Mouse (Mus musculus) forebrain, postnatal 0 days (tissue): ENCODE measurements around the gene Cux1. TPM values are rescaled to one million over a fixed set of nuclear protein-coding genes. Genes with fewer than 3 reads are reported as not detected.

Experiments
- ATAC-seq: fragments of 200-750 bp; cut with Nextera tagmentation; 2 replicates; pipeline ENCODE4 v1.8.0; 2017; ENCODE audit warnings: mild to moderate bottlenecking, moderate library complexity
- DNase-seq: peaks from one replicate; pipeline ENCODE4 v3.0.0-alpha.2; 2015
- H3K27ac ChIP-seq: fragments of 300-500 bp; sonication (generic); 2 replicates; pipeline ENCODE4 v1.5.1; 2014; ENCODE audit warnings: low read depth, mild to moderate bottlenecking, antibody characterized with exemption, low read length, moderate library complexity, mixed read lengths
- H3K27me3 ChIP-seq: fragments of 300-500 bp; sonication (generic); 2 replicates; pipeline ENCODE4 v1.6.1; 2014; ENCODE audit warnings: mild to moderate bottlenecking, low read length, mixed read lengths; ENCODE audit not compliant: insufficient read depth
- H3K36me3 ChIP-seq: fragments of 300-500 bp; sonication (generic); 2 replicates; pipeline ENCODE4 v1.6.1; 2014; ENCODE audit warnings: mild to moderate bottlenecking, moderate library complexity; ENCODE audit not compliant: insufficient read depth
- H3K4me1 ChIP-seq: fragments of 300-500 bp; sonication (generic); 2 replicates; pipeline ENCODE4 v1.6.1; 2014; ENCODE audit warnings: antibody characterized with exemption; ENCODE audit not compliant: insufficient read depth
- H3K4me2 ChIP-seq: fragments of 300-500 bp; sonication (generic); 2 replicates; pipeline ENCODE4 v1.6.1; 2014; ENCODE audit warnings: low read depth, mild to moderate bottlenecking, moderate library complexity
- H3K4me3 ChIP-seq: fragments of 300-500 bp; sonication (generic); 2 replicates; pipeline ENCODE4 v1.5.1; 2014; ENCODE audit warnings: low read depth, low read length, mixed read lengths
- H3K9ac ChIP-seq: fragments of 300-500 bp; sonication (generic); 2 replicates; pipeline ENCODE4 v1.6.1; 2014; ENCODE audit warnings: mild to moderate bottlenecking
- H3K9me3 ChIP-seq: fragments of 300-500 bp; sonication (generic); 2 replicates; pipeline ENCODE4 v1.6.1; 2016; ENCODE audit warnings: low read length
- CTCF ChIP-seq: sonication (generic); IDR thresholded peaks from 2 replicates; pipeline ENCODE4 v1.5.1; 2016; ENCODE audit warnings: antibody characterized with exemption, control low read depth, low read depth
- WGBS: fragments of 180-500 bp; shearing (Covaris S2); extraction: QIAGEN DNeasy Blood & Tissue Kit; methylation state at CpG from one replicate; pipeline ENCODE4 v1.1.7; 2014; 5-methylcytosine and 5-hydroxymethylcytosine counted together
- polyA plus RNA-seq: library from polyadenylated mRNA; unstranded; fragments of >200 nt; fragmentation: Nextera tagmentation; extraction: Ambion mirVana; gene quantifications from 2 replicates; pipeline ENCODE4 v1.2.1, GENCODE M21; 2015
- total RNA-seq: library from RNA; depleted of rRNA; stranded (reverse); fragments of >200 nt; gene quantifications from 2 replicates; pipeline ENCODE4 v1.2.3, GENCODE M21; 2014; rRNA removed

Cux1 gene
- total RNA-seq (124 and 141 TPM in 2 replicates), polyA plus RNA-seq (82.9 and 86.0 TPM in 2 replicates)

DNA sequence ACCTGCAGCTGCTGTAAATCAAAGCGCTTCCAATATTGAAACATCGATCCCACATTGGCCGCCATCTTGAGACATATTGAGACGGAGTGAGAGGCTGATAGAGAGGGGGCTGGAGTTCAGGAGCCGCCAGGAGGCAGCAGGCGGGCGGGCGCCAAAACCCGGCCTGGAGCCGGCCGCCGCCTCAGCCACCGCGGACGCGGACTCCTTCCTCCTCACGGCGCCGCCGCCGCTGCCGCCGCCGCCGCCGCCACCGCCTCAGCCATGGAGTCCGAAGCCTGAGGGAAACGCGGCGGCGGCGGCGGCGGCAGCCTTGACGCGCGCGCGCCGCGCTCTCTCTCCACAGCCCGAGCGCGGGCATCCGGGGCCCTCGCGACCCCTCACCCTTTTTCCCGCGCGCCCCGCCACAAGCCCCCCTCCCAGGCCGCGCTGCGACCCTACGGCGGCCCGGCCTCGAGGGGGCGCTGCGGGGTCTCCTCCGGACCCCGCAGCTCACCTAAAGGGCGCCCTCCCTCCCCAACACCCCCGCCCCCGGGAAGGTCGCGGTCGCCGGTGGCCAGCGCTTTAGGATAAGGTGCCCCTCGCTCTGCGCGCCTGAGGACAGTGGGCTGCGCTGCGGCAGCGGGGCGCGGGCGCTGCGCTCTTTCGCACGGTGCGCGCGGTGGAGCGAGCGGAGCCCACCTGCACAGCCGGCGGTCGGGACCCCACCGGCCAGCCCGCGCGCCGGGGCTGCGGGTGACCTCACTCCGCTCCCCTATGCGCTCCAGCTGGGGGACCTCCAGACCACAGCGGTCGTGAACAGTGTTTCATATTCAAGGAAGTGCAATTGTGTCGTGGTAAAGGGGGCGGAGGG lies at the start of gene Cux1:
Cux1 (minus strand) TSS at position 315 of the 850 bp plus-strand sequence.
- ATAC-seq, result peak; percentile 91

DNA sequence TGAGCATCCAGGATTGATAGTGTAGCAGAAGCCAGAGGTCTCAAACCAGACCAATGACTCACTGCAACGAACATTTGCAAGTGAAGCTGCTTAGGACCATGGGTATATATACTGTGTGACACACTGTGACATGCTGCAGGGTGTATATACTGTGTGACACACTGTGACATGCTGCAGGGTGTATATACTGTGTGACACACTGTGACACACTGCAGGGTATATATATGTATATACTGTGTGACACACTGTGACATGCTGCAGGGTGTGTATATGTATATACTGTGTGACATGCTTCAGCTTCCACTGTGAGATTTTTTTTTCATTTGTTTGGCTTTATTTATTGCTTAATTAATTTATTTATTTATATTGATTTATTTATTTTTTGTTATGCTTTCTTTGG lies 45.1 kb upstream of the Cux1 start:
- WGBS, result 64% methylated on average over 1 of the region's 1 CpGs
- Histone ChIP-seq H3K9me3 (no peaks in the 10 kb centered on the region), H3K4me3 (no peak overlapping the region), H3K27ac (no peak overlapping the region), H3K4me1 (no peaks in the 10 kb centered on the region), H3K9ac (no peak overlapping the region), H3K27me3 (no peaks in the 10 kb centered on the region), H3K36me3 (no peaks in the 10 kb centered on the region), H3K4me2 (no peak overlapping the region)
- DNase-seq (no peak), ATAC-seq (no peak)
- no peak for TF ChIP-seq CTCF

More for the DNA sequence above, at the start of gene Cux1:
- Histone ChIP-seq H3K9me3 (no peaks in the 10 kb centered on the region), H3K4me1 (no peaks in the 10 kb centered on the region), H3K4me2 (peak within 1 kb of the TSS; percentile 93), H3K9ac (peak within 1 kb of the TSS; percentile 87), H3K4me3 (peak within 1 kb of the TSS; percentile 80), H3K27ac (peak within 1 kb of the TSS; percentile 86), H3K27me3 (peaks cover 15% of the 10 kb centered on the region; the same call in 1 of the 2 replicates), H3K36me3 (no peaks in the 10 kb centered on the region)
- WGBS, result under 1% methylated on average over 61 of the region's 103 CpGs
- TF ChIP-seq CTCF, result peak; percentile 40
- peak; percentile 90 for DNase-seq

DNA sequence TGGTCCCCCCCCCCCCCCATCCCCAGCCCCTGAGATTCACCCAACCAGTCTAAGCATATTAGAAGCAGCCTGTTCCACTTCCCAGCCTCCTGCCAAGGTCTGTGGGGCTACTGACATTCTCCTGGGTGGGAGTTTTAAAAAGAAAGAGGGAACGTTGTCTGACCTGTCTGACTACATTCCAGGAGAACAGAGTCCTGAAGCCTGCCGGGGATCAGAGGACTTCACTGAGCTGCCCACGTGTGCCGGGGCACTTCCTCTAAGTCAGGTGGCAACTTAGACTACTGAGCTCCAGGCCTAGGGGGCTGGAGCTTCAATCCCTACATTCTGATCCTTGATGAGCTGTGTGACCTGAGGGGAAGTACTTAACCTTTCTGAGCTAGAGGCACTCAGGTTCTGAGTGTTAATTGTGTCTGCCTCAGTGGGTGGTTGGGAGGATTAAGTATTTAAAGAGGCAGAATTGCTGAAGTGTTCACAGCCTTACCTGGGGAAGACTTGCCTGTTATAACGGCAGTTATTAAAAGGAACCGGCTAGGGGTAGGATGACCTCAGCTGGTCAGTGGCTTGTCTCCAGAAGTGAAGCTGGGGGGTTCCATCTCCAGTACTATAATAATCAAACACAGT lies 41.6 kb upstream of the Cux1 start:
- DNase-seq (no peak), ATAC-seq (no peak)
- H3K9ac ChIP-seq, result no peak overlapping the region
- no peak overlapping the region for H3K4me3 ChIP-seq
- no peaks in the 10 kb centered on the region for H3K36me3 ChIP-seq
- H3K4me2 ChIP-seq, result no peak overlapping the region
- no peaks in the 10 kb centered on the region for H3K27me3 ChIP-seq
- no peaks in the 10 kb centered on the region for H3K9me3 ChIP-seq
- 0 out of 2 replicates have a peak, but pooled peaks cover 1% of the 10 kb centered on the region for H3K4me1 ChIP-seq
- 50% methylated on average over 6 of the region's 6 CpGs for WGBS
- H3K27ac ChIP-seq, result no peak overlapping the region
- TF ChIP-seq CTCF, result no peak

DNA sequence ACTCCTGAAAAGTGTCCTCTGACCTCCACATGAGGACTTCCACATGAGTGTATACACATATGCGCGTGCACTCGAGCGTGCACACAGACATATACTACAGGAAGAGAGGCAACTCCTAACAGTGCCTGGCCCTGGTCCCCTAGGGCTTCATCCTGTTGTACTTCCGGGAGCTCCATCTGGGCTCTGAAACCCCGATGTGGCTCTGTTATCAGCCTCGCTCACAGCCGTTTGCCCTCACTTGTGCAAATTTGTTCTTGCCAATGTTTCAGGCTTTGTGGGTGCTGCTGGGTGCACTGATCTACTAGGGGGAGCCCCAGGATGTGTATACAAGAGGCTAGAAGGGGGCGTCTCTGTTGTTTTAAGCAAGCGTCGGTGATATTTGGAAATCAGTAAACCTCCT lies 37.9 kb upstream of the Cux1 start:
- no peak for TF ChIP-seq CTCF
- no peak overlapping the region for H3K4me2 ChIP-seq
- no peaks in the 10 kb centered on the region for H3K27me3 ChIP-seq
- 85% methylated on average over 11 of the region's 11 CpGs for WGBS
- no peak overlapping the region for H3K9ac ChIP-seq
- H3K4me1 ChIP-seq, result 0 out of 2 replicates have a peak, but pooled peaks cover 6% of the 10 kb centered on the region
- DNase-seq (no peak), ATAC-seq (no peak)
- H3K27ac ChIP-seq, result no peak overlapping the region
- H3K36me3 ChIP-seq, result no peaks in the 10 kb centered on the region
- no peaks in the 10 kb centered on the region for H3K9me3 ChIP-seq
- no peak overlapping the region for H3K4me3 ChIP-seq

DNA sequence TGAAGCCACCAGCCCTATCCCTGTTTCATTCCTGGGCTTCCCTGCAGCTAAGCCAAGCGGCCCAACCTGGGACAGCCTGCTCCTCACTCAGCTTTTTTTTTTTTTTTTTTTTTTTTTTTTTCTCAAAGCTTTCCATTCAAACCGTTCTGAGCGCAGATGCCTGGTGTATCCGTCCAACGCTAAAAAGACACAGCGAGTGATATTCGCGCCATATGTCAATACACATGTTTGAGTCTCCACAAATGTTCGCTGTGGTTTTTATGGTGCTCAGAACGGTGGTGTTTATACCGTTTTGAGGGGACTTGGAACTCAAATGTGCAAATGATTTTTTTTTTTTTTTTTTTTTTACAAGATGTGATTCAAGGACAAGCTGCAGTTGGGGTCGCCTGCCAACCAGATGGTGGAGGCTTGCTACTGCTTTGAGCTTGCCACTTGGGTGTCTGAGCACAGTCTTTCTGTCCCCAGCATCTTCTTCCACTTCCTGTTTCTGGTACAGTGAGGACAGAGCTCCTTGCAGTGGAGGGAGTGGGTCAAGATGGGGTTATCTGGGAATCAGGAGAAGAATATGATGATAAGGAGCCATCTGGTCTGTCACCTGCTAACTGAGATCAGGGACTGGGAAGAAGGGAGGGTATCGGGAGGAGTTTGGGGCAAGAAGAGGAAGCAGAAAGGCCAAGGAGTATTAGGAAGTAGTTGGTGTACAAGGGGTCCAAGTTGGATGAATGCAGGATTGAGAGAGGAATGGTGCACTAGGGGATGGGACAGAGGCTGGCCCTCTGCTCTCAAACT lies 36.1 kb upstream of the Cux1 start:
- 41% methylated on average over 13 of the region's 13 CpGs for WGBS

DNA sequence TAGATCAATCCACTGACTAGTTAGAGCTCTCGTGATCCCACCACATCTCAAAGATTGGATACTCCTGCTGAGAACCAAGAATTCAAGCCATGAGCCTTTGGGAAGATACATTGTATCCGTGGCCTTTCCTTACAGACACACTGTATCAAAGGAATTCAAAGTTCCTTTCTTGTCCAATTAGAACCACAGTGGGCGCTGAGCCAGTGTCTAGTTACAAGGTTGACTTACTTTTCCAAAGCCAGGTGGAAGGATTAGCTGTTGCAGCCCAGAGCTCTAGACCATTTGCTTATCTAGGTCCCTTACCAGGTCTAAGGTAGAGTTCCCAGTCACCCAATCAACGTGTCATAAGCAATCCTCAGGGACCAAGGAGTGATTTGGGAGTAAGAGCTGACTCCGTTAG lies 33.2 kb upstream of the Cux1 start:
- TF ChIP-seq CTCF, result no peak
- Histone ChIP-seq H3K27me3 (no peaks in the 10 kb centered on the region), H3K27ac (no peak overlapping the region), H3K36me3 (no peaks in the 10 kb centered on the region), H3K4me1 (0 out of 2 replicates have a peak, but pooled peaks cover 6% of the 10 kb centered on the region), H3K4me2 (no peak overlapping the region), H3K9ac (no peak overlapping the region), H3K4me3 (no peak overlapping the region), H3K9me3 (no peaks in the 10 kb centered on the region)
- WGBS, result 75% methylated on average over 5 of the region's 5 CpGs
- DNase-seq (no peak), ATAC-seq (no peak)

More for the DNA sequence above, 36.1 kb upstream of the Cux1 start:
- H3K36me3 ChIP-seq, result no peaks in the 10 kb centered on the region
- 0 out of 2 replicates have a peak, but pooled peaks cover 6% of the 10 kb centered on the region for H3K4me1 ChIP-seq
- H3K4me2 ChIP-seq, result no peak overlapping the region
- H3K27ac ChIP-seq, result 0 out of 2 replicates have a peak overlapping the region, but pooled peaks have one; percentile 21
- ATAC-seq, result peak; percentile 93
- DNase-seq, result peak; percentile 90
- no peak overlapping the region for H3K4me3 ChIP-seq
- H3K9me3 ChIP-seq, result no peaks in the 10 kb centered on the region
- no peak overlapping the region for H3K9ac ChIP-seq
- no peaks in the 10 kb centered on the region for H3K27me3 ChIP-seq
- TF ChIP-seq CTCF, result no peak
